Mouse (Mus musculus): ENCODE data around the gene Scarb1. TPM values are rescaled to one million over a fixed set of nuclear protein-coding genes. Genes with fewer than 3 reads are reported as not detected.
A peak's percentile ranks its signal among the peaks of the same experiment; 100 is the strongest.

The Scarb1 gene
- polyA plus RNA-seq, 1 experiment from 2014 or later = 28.2 TPM

DNA sequence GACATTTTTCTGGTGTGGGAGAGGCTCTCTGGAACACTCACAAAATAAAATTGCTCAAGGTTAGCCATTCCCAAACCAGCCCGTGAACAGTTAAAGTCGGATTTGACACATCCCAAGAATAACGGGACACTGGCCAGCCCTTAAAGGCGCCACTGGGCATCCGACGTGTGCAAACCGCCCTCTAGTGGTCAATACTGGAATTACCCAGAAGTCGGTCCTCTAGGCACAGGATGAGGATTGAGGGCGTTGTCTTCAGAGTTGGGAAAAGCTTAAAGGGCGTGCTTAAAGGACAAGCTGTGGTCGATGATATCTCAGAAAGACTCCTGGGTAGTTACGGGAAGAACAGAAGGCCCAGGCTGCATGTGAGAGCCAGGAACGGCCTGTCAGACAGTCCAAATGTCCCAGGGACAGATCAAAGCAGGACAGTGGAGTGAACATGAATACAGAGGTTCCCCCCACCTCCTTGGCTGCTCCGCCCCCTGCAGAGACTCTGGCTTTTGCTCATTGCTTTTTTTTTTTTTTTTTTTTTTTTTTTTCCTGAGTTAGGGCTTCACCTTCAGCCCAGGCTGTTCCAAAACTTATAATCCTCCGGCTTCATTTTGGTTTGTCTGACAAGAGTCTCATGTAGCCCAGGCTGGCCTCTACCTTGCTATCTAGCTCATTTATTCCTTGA, 69.2 kb downstream of the Scarb1 start:
- no peaks in the 10 kb centered on the region for H3K27me3 ChIP-seq (replicated peaks)
- no peak overlapping the region for H3K27ac ChIP-seq
- H3K9me3 ChIP-seq = no peaks in the 10 kb centered on the region
- H3K4me3 ChIP-seq = no peak overlapping the region
- H3K9ac ChIP-seq = no peak overlapping the region
- H3K4me2 ChIP-seq (replicated peaks) = no peak overlapping the region
- H3K36me3 ChIP-seq = no peaks in the 10 kb centered on the region
- 13% methylated on average over 15 of the region's 15 CpGs for WGBS
- no peak for ATAC-seq (ENCODE audit: low FRiP score, low read depth)
- H3K4me1 ChIP-seq = peaks cover 23% of the 10 kb centered on the region

- 19% methylated on average over 12 of the region's 12 CpGs for WGBS
- Histone ChIP-seq H3K9me3 (no peaks in the 10 kb centered on the region), H3K27me3 (replicated peaks) (no peaks in the 10 kb centered on the region), H3K4me3 (no peak overlapping the region), H3K9ac (no peak overlapping the region), H3K27ac (no peak overlapping the region), H3K4me2 (replicated peaks) (no peak overlapping the region), H3K4me1 (peaks cover 32% of the 10 kb centered on the region), H3K36me3 (no peaks in the 10 kb centered on the region)
- no peak for ATAC-seq (ENCODE audit: low FRiP score, low read depth)
These were observed 70.2 kb downstream of the Scarb1 start for GRCm38 (mm10) chr5:125270587-125271130.

GRCm38 (mm10) chr5:125269836-125270235, 71.1 kb downstream of the Scarb1 start:
- H3K4me1 ChIP-seq = peaks cover 39% of the 10 kb centered on the region
- no peak overlapping the region for H3K4me3 ChIP-seq
- 87% methylated on average over 7 of the region's 7 CpGs for WGBS
- no peaks in the 10 kb centered on the region for H3K9me3 ChIP-seq
- no peaks in the 10 kb centered on the region for H3K27me3 ChIP-seq (replicated peaks)
- no peak for ATAC-seq (ENCODE audit: low FRiP score, low read depth)
- H3K27ac ChIP-seq = no peak overlapping the region
- H3K36me3 ChIP-seq = no peaks in the 10 kb centered on the region
- no peak overlapping the region for H3K4me2 ChIP-seq (replicated peaks)
- no peak overlapping the region for H3K9ac ChIP-seq

GRCm38 (mm10) chr5:125269399-125269798, 71.5 kb downstream of the Scarb1 start:
- WGBS = 89% methylated on average over 8 of the region's 8 CpGs
- Histone ChIP-seq H3K27ac (no peak overlapping the region), H3K4me3 (no peak overlapping the region), H3K4me2 (replicated peaks) (no peak overlapping the region), H3K9ac (no peak overlapping the region), H3K9me3 (no peaks in the 10 kb centered on the region), H3K27me3 (replicated peaks) (no peaks in the 10 kb centered on the region), H3K4me1 (peaks cover 43% of the 10 kb centered on the region), H3K36me3 (no peaks in the 10 kb centered on the region)
- ATAC-seq (ENCODE audit: low FRiP score, low read depth) = no peak

DNA sequence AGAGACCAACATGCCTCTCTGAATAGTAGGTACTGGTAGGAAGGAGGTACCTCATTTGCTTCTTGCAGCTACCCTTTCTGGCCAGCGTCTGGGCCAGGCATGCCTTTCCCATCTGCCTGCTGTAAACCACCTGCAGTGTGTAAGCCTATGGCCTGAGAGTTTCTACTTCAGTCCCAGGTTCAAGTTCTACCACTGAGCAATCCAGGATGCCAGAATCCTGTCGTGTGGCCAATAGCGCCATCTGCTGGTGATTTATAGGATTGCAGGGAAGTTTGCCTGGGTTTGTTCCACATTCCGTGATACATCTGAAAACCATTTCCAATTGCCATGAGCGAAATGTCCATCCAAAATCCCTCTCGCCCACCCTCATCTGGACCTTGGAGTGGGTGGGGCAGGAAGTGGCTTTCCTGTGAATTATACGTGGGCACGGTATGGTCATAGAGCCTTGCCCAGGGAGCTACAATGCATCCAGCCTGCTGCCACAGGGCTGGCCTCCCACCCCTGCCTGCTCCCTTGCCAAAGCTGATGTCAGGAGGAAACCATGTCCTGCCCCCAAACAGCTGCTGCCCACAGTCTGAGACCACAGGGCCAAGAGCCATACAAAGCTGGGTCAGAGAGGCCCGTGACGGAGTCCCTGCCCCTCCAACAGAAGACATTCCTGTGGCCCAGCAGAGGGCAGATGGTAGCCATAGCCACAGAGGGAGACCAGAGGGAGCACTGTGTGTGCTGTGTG, 72.7 kb downstream of the Scarb1 start:
- Histone ChIP-seq H3K36me3 (no peaks in the 10 kb centered on the region), H3K4me1 (peaks cover 46% of the 10 kb centered on the region), H3K27ac (peak overlapping the region; percentile 86; the same call in 1 of the 2 replicates), H3K27me3 (replicated peaks) (no peaks in the 10 kb centered on the region), H3K9ac (0 out of 2 replicates have a peak overlapping the region, but pooled peaks have one; percentile 10), H3K4me3 (no peak overlapping the region), H3K9me3 (no peaks in the 10 kb centered on the region), H3K4me2 (replicated peaks) (peak overlapping the region; percentile 48)
- WGBS = 15% methylated on average over 10 of the region's 10 CpGs
- ATAC-seq (ENCODE audit: low FRiP score, low read depth) = no peak

GRCm38 (mm10) chr5:125267150-125267961, 73.5 kb downstream of the Scarb1 start:
- H3K4me2 ChIP-seq (replicated peaks) = peak overlapping the region; percentile 48
- H3K4me3 ChIP-seq = no peak overlapping the region
- H3K27ac ChIP-seq = peak overlapping the region; percentile 86
- H3K4me1 ChIP-seq = peaks cover 55% of the 10 kb centered on the region
- 18% methylated on average over 35 of the region's 35 CpGs for WGBS
- H3K9ac ChIP-seq = 0 out of 2 replicates have a peak overlapping the region, but pooled peaks have one; percentile 29
- peak; percentile 61 for ATAC-seq (ENCODE audit: low FRiP score, low read depth)
- H3K27me3 ChIP-seq (replicated peaks) = no peaks in the 10 kb centered on the region
- no peaks in the 10 kb centered on the region for H3K9me3 ChIP-seq
- no peaks in the 10 kb centered on the region for H3K36me3 ChIP-seq

DNA sequence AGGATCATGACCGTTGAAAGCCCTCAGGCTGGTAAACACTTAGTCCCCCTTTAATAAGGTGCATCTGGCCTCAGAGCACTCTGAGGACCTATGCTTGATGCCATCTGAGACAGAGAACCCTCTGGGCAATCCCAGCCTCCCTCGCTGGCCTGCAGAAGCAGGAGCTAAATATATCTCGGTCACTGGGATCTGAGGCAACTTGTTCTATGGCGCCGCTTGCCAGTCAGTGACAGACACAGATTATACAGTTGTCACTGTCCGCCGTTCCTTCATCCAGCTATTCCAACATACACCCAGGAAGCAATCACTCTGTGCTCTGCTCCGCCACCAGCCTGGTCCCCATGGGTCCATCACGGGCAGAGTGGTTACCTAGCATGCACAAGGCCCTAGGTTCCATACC, 74.8 kb downstream of the Scarb1 start:
- 71% methylated on average over 9 of the region's 9 CpGs for WGBS
- H3K27me3 ChIP-seq (replicated peaks) = no peaks in the 10 kb centered on the region
- no peak overlapping the region for H3K4me2 ChIP-seq (replicated peaks)
- no peak overlapping the region for H3K9ac ChIP-seq
- H3K4me3 ChIP-seq = no peak overlapping the region
- no peaks in the 10 kb centered on the region for H3K9me3 ChIP-seq
- no peak for ATAC-seq (ENCODE audit: low FRiP score, low read depth)
- H3K27ac ChIP-seq = peak overlapping the region; percentile 86
- peaks cover 60% of the 10 kb centered on the region for H3K4me1 ChIP-seq
- H3K36me3 ChIP-seq = no peaks in the 10 kb centered on the region

DNA sequence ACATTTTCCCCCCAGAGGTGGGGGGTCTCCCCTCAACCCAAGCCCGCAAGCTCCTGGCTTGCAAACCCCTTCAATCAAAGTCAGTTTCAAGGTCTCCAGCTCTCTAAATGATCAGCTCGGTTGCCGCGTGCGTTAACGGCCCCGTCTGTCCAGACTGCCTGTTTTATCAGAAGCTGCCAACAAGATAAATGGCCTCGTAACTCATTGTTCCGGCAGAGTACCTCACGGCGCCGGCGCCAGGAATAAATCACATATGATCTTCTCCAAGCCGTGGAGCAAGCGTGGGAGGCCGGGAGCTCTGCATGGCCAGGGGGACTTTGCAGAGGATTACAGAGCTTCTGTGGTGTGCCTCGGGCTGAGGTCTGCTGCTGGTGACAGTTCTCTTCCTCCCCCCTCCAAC, 76.2 kb downstream of the Scarb1 start:
- Histone ChIP-seq H3K4me1 (peaks cover 63% of the 10 kb centered on the region), H3K4me2 (replicated peaks) (peak overlapping the region; percentile 7), H3K9me3 (no peaks in the 10 kb centered on the region), H3K4me3 (no peak overlapping the region), H3K9ac (no peak overlapping the region), H3K27me3 (replicated peaks) (no peaks in the 10 kb centered on the region), H3K36me3 (no peaks in the 10 kb centered on the region), H3K27ac (peak overlapping the region; percentile 80)
- peak; percentile 6 for ATAC-seq (ENCODE audit: low FRiP score, low read depth)
- 15% methylated on average over 17 of the region's 17 CpGs for WGBS

GRCm38 (mm10) chr5:125262578-125262977, 78.3 kb downstream of the Scarb1 start:
- no peak overlapping the region for H3K9ac ChIP-seq
- no peak for ATAC-seq (ENCODE audit: low FRiP score, low read depth)
- no peaks in the 10 kb centered on the region for H3K9me3 ChIP-seq
- WGBS = 35% methylated on average over 7 of the region's 7 CpGs
- no peak overlapping the region for H3K4me3 ChIP-seq
- H3K27me3 ChIP-seq (replicated peaks) = no peaks in the 10 kb centered on the region
- H3K4me1 ChIP-seq = peaks cover 54% of the 10 kb centered on the region
- peak overlapping the region; percentile 20; the same call in 1 of the 2 replicates for H3K27ac ChIP-seq
- no peaks in the 10 kb centered on the region for H3K36me3 ChIP-seq
- no peak overlapping the region for H3K4me2 ChIP-seq (replicated peaks)

GRCm38 (mm10) chr5:125253917-125254316, 87.0 kb downstream of the Scarb1 start:
- H3K9ac ChIP-seq = no peak overlapping the region
- no peak for ATAC-seq (ENCODE audit: low FRiP score, low read depth)
- no peaks in the 10 kb centered on the region for H3K36me3 ChIP-seq
- no peak overlapping the region for H3K4me2 ChIP-seq (replicated peaks)
- 67% methylated on average over 5 of the region's 5 CpGs for WGBS
- 0 out of 2 replicates have a peak, but pooled peaks cover 3% of the 10 kb centered on the region for H3K9me3 ChIP-seq
- no peaks in the 10 kb centered on the region for H3K27me3 ChIP-seq (replicated peaks)
- peaks cover 4% of the 10 kb centered on the region; the same call in 1 of the 2 replicates for H3K4me1 ChIP-seq
- no peak overlapping the region for H3K27ac ChIP-seq
- H3K4me3 ChIP-seq = no peak overlapping the region

DNA sequence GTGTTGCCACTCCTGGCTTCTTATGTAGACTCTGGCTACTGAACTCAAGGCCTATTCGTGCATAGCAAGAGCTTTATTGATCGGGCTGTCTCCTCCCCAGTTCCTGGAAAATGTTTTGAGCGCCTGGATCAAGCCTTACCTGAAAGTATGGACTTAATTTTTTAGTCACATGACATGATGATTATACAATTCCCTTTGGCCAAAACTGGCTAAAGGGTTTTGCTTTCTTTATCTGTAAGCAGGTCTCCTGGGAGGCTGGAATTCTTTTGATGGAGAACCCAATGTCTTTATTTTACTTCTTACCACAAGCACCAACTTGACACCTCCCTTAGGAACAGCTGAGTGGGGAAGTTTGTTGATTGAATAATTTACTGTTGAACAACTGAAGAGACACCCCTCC, 87.4 kb downstream of the Scarb1 start:
- Histone ChIP-seq H3K9ac (no peak overlapping the region), H3K4me1 (peaks cover 7% of the 10 kb centered on the region; the same call in 1 of the 2 replicates), H3K27me3 (replicated peaks) (no peaks in the 10 kb centered on the region), H3K27ac (no peak overlapping the region), H3K4me3 (no peak overlapping the region), H3K9me3 (0 out of 2 replicates have a peak, but pooled peaks cover 3% of the 10 kb centered on the region), H3K4me2 (replicated peaks) (no peak overlapping the region), H3K36me3 (no peaks in the 10 kb centered on the region)
- WGBS = 94% methylated on average over 3 of the region's 3 CpGs
- no peak for ATAC-seq (ENCODE audit: low FRiP score, low read depth)

- H3K4me3 ChIP-seq = no peak overlapping the region
- no peak for ATAC-seq (ENCODE audit: low FRiP score, low read depth)
- no peaks in the 10 kb centered on the region for H3K27me3 ChIP-seq (replicated peaks)
- 0 out of 2 replicates have a peak, but pooled peaks cover 3% of the 10 kb centered on the region for H3K9me3 ChIP-seq
- H3K4me2 ChIP-seq (replicated peaks) = no peak overlapping the region
- H3K9ac ChIP-seq = no peak overlapping the region
- no peak overlapping the region for H3K27ac ChIP-seq
- H3K4me1 ChIP-seq = peaks cover 7% of the 10 kb centered on the region; the same call in 1 of the 2 replicates
- WGBS = 85% methylated on average over 8 of the region's 8 CpGs
- no peaks in the 10 kb centered on the region for H3K36me3 ChIP-seq
These were observed 88.2 kb downstream of the Scarb1 start for GRCm38 (mm10) chr5:125252664-125253063.

Data from neural tube, embryonic 12.5 days (tissue).